Mouse (Mus musculus): ENCODE measurements around the gene Wscd1. TPM values are rescaled to one million over a fixed set of nuclear protein-coding genes. Genes with fewer than 3 reads are reported as not detected.

The Wscd1 gene
- polyA plus RNA-seq, 1 experiment from 2014 or later: 8.1 TPM

DNA sequence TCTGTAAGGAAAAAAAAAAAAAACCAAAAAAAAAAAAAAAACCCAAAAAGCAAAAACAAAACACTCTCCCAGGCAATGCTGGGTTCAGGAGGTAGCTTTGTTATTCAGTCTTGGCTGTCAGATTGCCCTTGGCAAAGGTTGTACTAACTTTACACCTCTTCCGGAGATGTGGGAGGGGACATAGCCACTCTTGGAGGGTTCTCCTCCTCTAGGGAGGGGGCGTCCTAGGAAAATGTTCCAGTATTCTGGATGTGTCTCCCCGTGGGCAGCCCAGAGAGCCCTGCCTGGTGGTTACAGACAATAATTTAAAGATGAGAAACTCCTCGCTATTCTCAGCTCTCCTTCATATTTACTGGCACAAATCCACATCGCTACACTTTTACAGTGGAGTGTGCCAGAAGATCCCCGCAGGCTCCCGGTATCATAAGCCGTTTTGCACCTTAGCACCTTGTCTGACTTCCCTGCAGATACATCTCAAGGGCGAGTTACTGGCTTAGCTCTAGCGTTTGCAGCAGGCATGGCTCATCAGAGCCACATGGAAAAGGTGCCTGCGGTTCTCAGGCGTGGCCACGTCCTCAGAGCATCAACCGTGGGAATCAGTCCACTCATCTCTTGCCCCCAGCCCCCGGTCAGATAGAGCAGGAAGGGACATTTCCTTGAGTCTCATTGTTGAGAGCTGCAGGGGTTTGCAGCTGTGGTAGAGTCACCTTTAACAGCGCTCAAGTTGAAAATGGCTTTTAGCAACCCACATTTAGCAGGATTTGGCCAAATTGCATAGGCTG, 24.5 kb downstream of the Wscd1 start:
- Histone ChIP-seq H3K4me2 (ENCODE audit: low read depth, low read length) (peak overlapping the region; percentile 34; the same call in 1 of the 2 replicates), H3K27ac (ENCODE audit: low read length) (peak overlapping the region; percentile 68), H3K36me3 (ENCODE audit: control insufficient read depth, insufficient read depth) (no peaks in the 10 kb centered on the region), H3K9me3 (replicated peaks; ENCODE audit: control insufficient read depth, low read length) (no peaks in the 10 kb centered on the region), H3K27me3 (ENCODE audit: control insufficient read depth, insufficient read depth, low read length) (peaks cover 6% of the 10 kb centered on the region; the same call in 1 of the 2 replicates), H3K4me3 (ENCODE audit: low read length) (no peak overlapping the region), H3K4me1 (ENCODE audit: control insufficient read depth, insufficient read depth, low read length) (peaks cover 5% of the 10 kb centered on the region), H3K9ac (ENCODE audit: low read length) (no peak overlapping the region)
- 0 out of 2 replicates have a peak, but pooled peaks have one; percentile 53 for ATAC-seq (replicated peaks; ENCODE audit: extremely low read depth, insufficient read depth, low FRiP score)
- 12% methylated on average over 16 of the region's 16 CpGs for WGBS

GRCm38 (mm10) chr11:71775056-71775455, 25.3 kb downstream of the Wscd1 start:
- H3K4me3 ChIP-seq (ENCODE audit: low read length): no peak overlapping the region
- H3K9ac ChIP-seq (ENCODE audit: low read length): no peak overlapping the region
- H3K36me3 ChIP-seq (ENCODE audit: control insufficient read depth, insufficient read depth): no peaks in the 10 kb centered on the region
- H3K4me2 ChIP-seq (ENCODE audit: low read depth, low read length): no peak overlapping the region
- no peaks in the 10 kb centered on the region for H3K9me3 ChIP-seq (replicated peaks; ENCODE audit: control insufficient read depth, low read length)
- peak overlapping the region; percentile 68 for H3K27ac ChIP-seq (ENCODE audit: low read length)
- 42% methylated on average over 6 of the region's 6 CpGs for WGBS
- H3K27me3 ChIP-seq (ENCODE audit: control insufficient read depth, insufficient read depth, low read length): peaks cover 6% of the 10 kb centered on the region; the same call in 1 of the 2 replicates
- peaks cover 5% of the 10 kb centered on the region for H3K4me1 ChIP-seq (ENCODE audit: control insufficient read depth, insufficient read depth, low read length)
- ATAC-seq (replicated peaks; ENCODE audit: extremely low read depth, insufficient read depth, low FRiP score): no peak

- Histone ChIP-seq H3K4me2 (ENCODE audit: low read depth, low read length) (no peak overlapping the region), H3K9me3 (replicated peaks; ENCODE audit: control insufficient read depth, low read length) (no peaks in the 10 kb centered on the region), H3K36me3 (ENCODE audit: control insufficient read depth, insufficient read depth) (no peaks in the 10 kb centered on the region), H3K27ac (ENCODE audit: low read length) (no peak overlapping the region), H3K9ac (ENCODE audit: low read length) (no peak overlapping the region), H3K27me3 (ENCODE audit: control insufficient read depth, insufficient read depth, low read length) (0 out of 2 replicates have a peak, but pooled peaks cover 2% of the 10 kb centered on the region), H3K4me1 (ENCODE audit: control insufficient read depth, insufficient read depth, low read length) (no peaks in the 10 kb centered on the region), H3K4me3 (ENCODE audit: low read length) (no peak overlapping the region)
- no peak for ATAC-seq (replicated peaks; ENCODE audit: extremely low read depth, insufficient read depth, low FRiP score)
- 75% methylated on average over 10 of the region's 10 CpGs for WGBS
Measured at GRCm38 (mm10) chr11:71779642-71780041, 29.9 kb downstream of the Wscd1 start.

DNA sequence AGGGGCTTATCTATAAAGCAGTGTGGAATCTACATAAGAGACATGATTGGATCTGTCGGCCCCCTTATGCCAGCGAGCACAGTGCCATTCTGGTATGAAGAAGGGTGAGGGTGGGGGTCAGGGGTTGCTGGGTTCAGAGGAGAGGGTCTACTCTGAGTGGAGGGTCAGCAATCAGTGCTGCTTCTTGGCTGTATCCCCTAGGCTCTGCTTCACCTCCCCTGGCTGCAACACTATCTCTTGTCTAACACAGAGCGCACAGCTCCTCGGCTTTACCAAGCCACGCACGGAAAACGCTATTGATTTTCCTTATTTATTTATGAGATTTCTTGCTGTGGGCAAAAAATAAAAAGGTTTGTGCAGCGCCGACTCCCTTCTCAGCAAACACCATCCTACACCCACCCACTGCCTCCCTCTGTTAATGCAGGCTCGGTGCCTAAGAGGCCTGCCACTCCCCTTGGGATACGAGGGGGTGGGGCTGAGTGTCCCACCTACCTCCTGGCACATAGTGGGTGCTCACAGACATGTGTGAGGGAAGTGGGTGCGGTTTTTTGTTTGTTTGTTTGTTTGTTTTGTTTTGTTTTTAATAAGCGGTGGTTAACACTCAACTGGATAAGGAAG, 32.1 kb downstream of the Wscd1 start:
- no peaks in the 10 kb centered on the region for H3K36me3 ChIP-seq (ENCODE audit: control insufficient read depth, insufficient read depth)
- no peaks in the 10 kb centered on the region for H3K4me1 ChIP-seq (ENCODE audit: control insufficient read depth, insufficient read depth, low read length)
- no peak overlapping the region for H3K4me2 ChIP-seq (ENCODE audit: low read depth, low read length)
- no peaks in the 10 kb centered on the region for H3K9me3 ChIP-seq (replicated peaks; ENCODE audit: control insufficient read depth, low read length)
- ATAC-seq (replicated peaks; ENCODE audit: extremely low read depth, insufficient read depth, low FRiP score): no peak
- no peak overlapping the region for H3K27ac ChIP-seq (ENCODE audit: low read length)
- H3K4me3 ChIP-seq (ENCODE audit: low read length): no peak overlapping the region
- 65% methylated on average over 13 of the region's 13 CpGs for WGBS
- no peak overlapping the region for H3K9ac ChIP-seq (ENCODE audit: low read length)
- H3K27me3 ChIP-seq (ENCODE audit: control insufficient read depth, insufficient read depth, low read length): no peaks in the 10 kb centered on the region

- no peak overlapping the region for H3K9ac ChIP-seq (ENCODE audit: low read length)
- H3K36me3 ChIP-seq (ENCODE audit: control insufficient read depth, insufficient read depth): no peaks in the 10 kb centered on the region
- H3K4me2 ChIP-seq (ENCODE audit: low read depth, low read length): no peak overlapping the region
- H3K9me3 ChIP-seq (replicated peaks; ENCODE audit: control insufficient read depth, low read length): no peaks in the 10 kb centered on the region
- no peaks in the 10 kb centered on the region for H3K4me1 ChIP-seq (ENCODE audit: control insufficient read depth, insufficient read depth, low read length)
- no peaks in the 10 kb centered on the region for H3K27me3 ChIP-seq (ENCODE audit: control insufficient read depth, insufficient read depth, low read length)
- H3K4me3 ChIP-seq (ENCODE audit: low read length): no peak overlapping the region
- no peak for ATAC-seq (replicated peaks; ENCODE audit: extremely low read depth, insufficient read depth, low FRiP score)
- 81% methylated on average over 4 of the region's 4 CpGs for WGBS
- no peak overlapping the region for H3K27ac ChIP-seq (ENCODE audit: low read length)
Measured at GRCm38 (mm10) chr11:71785499-71785898, 35.8 kb downstream of the Wscd1 start.

GRCm38 (mm10) chr11:71788209-71788608, 38.5 kb downstream of the Wscd1 start:
- Histone ChIP-seq H3K4me2 (ENCODE audit: low read depth, low read length) (no peak overlapping the region), H3K27ac (ENCODE audit: low read length) (no peak overlapping the region), H3K4me3 (ENCODE audit: low read length) (no peak overlapping the region), H3K4me1 (ENCODE audit: control insufficient read depth, insufficient read depth, low read length) (no peaks in the 10 kb centered on the region), H3K27me3 (ENCODE audit: control insufficient read depth, insufficient read depth, low read length) (no peaks in the 10 kb centered on the region), H3K9me3 (replicated peaks; ENCODE audit: control insufficient read depth, low read length) (no peaks in the 10 kb centered on the region), H3K36me3 (ENCODE audit: control insufficient read depth, insufficient read depth) (no peaks in the 10 kb centered on the region), H3K9ac (ENCODE audit: low read length) (no peak overlapping the region)
- 77% methylated on average over 4 of the region's 4 CpGs for WGBS
- no peak for ATAC-seq (replicated peaks; ENCODE audit: extremely low read depth, insufficient read depth, low FRiP score)

GRCm38 (mm10) chr11:71790227-71790626, 40.5 kb downstream of the Wscd1 start:
- 57% methylated on average over 3 of the region's 3 CpGs for WGBS
- H3K27me3 ChIP-seq (ENCODE audit: control insufficient read depth, insufficient read depth, low read length): no peaks in the 10 kb centered on the region

DNA sequence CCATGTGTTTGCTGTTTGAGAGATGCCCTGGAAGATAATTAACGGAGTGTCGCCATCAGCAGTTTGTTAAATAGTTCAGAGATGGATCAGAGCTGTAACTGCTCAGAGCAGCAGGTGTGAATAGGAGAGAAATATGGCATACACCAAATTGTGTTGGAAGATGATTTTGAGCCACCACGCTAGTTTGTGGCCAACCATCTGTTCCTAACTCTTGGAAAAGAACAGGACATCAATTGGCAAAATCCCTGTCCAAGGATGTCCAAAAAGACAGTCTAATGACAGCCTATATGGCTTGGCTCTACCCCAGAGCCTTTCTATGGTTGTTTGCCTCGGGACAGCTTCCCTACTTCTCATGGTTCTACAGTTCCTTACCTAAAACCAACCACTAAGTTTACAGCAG, 49.5 kb downstream of the Wscd1 start:
- Histone ChIP-seq H3K9ac (ENCODE audit: low read length) (no peak overlapping the region), H3K27me3 (ENCODE audit: control insufficient read depth, insufficient read depth, low read length) (no peaks in the 10 kb centered on the region), H3K4me2 (ENCODE audit: low read depth, low read length) (no peak overlapping the region), H3K4me1 (ENCODE audit: control insufficient read depth, insufficient read depth, low read length) (no peaks in the 10 kb centered on the region), H3K27ac (ENCODE audit: low read length) (no peak overlapping the region), H3K36me3 (ENCODE audit: control insufficient read depth, insufficient read depth) (no peaks in the 10 kb centered on the region), H3K4me3 (ENCODE audit: low read length) (no peak overlapping the region), H3K9me3 (replicated peaks; ENCODE audit: control insufficient read depth, low read length) (no peaks in the 10 kb centered on the region)
- 81% methylated on average over 4 of the region's 4 CpGs for WGBS
- no peak for ATAC-seq (replicated peaks; ENCODE audit: extremely low read depth, insufficient read depth, low FRiP score)

More at GRCm38 (mm10) chr11:71790227-71790626, 40.5 kb downstream of the Wscd1 start:
- Histone ChIP-seq H3K4me1 (ENCODE audit: control insufficient read depth, insufficient read depth, low read length) (no peaks in the 10 kb centered on the region), H3K9me3 (replicated peaks; ENCODE audit: control insufficient read depth, low read length) (no peaks in the 10 kb centered on the region), H3K4me3 (ENCODE audit: low read length) (no peak overlapping the region), H3K27ac (ENCODE audit: low read length) (no peak overlapping the region), H3K4me2 (ENCODE audit: low read depth, low read length) (no peak overlapping the region), H3K36me3 (ENCODE audit: control insufficient read depth, insufficient read depth) (no peaks in the 10 kb centered on the region), H3K9ac (ENCODE audit: low read length) (no peak overlapping the region)
- no peak for ATAC-seq (replicated peaks; ENCODE audit: extremely low read depth, insufficient read depth, low FRiP score)

DNA sequence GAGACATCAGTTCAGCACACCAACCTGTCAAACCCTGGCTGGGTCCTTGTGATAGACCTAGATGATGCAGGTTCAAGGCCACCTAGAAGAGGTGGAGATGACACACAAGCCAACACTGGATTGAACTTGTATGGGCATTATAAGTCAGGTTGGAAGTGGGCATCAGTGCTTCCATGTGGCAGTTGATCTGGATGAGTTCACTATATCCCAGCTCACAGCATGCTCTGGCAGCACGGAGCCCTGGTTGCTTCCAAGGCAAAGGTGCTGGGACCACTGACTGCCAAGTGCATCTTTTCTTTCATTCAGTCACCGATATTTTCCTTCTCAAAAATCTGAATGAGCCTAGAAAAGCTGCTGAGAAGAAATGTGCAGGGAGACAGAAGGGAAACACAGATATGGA, 58.8 kb downstream of the Wscd1 start:
- H3K9ac ChIP-seq (ENCODE audit: low read length): no peak overlapping the region
- ATAC-seq (replicated peaks; ENCODE audit: extremely low read depth, insufficient read depth, low FRiP score): no peak
- H3K9me3 ChIP-seq (replicated peaks; ENCODE audit: control insufficient read depth, low read length): no peaks in the 10 kb centered on the region
- H3K27me3 ChIP-seq (ENCODE audit: control insufficient read depth, insufficient read depth, low read length): no peaks in the 10 kb centered on the region
- WGBS: 82% methylated on average over 2 of the region's 2 CpGs
- no peak overlapping the region for H3K4me3 ChIP-seq (ENCODE audit: low read length)
- H3K36me3 ChIP-seq (ENCODE audit: control insufficient read depth, insufficient read depth): no peaks in the 10 kb centered on the region
- no peak overlapping the region for H3K27ac ChIP-seq (ENCODE audit: low read length)
- no peak overlapping the region for H3K4me2 ChIP-seq (ENCODE audit: low read depth, low read length)
- no peaks in the 10 kb centered on the region for H3K4me1 ChIP-seq (ENCODE audit: control insufficient read depth, insufficient read depth, low read length)
